Mouse (Mus musculus) G1E (cell line): Measurements from ENCODE around the gene Tsc2.

Source experiments
- CTCF ChIP-seq: IDR thresholded peaks from 2 replicates; pipeline ENCODE4 v1.5.1; 2012; ENCODE audit warnings: low read depth, low read length, inconsistent platforms, mixed read lengths
- GATA1 ChIP-seq: IDR thresholded peaks from 2 replicates; pipeline ENCODE4 v1.6.1; 2012; ENCODE audit warnings: borderline replicate concordance, low read length, inconsistent platforms, mixed read lengths
- GATA2 ChIP-seq: IDR thresholded peaks from 2 replicates; pipeline ENCODE4 v1.6.1; 2012; ENCODE audit warnings: low read depth, low read length, inconsistent platforms, borderline replicate concordance
- POLR2AphosphoS5 ChIP-seq: IDR thresholded peaks from 2 replicates; pipeline ENCODE4 v1.6.1; 2012; ENCODE audit warnings: low read depth, low read length, inconsistent platforms; ENCODE audit not compliant: insufficient replicate concordance
- TAL1 ChIP-seq: conservative IDR thresholded peaks from 2 replicates; pipeline ENCODE4 v1.6.1; 2012; ENCODE audit warnings: low read depth, low read length, inconsistent platforms, mixed read lengths

DNA sequence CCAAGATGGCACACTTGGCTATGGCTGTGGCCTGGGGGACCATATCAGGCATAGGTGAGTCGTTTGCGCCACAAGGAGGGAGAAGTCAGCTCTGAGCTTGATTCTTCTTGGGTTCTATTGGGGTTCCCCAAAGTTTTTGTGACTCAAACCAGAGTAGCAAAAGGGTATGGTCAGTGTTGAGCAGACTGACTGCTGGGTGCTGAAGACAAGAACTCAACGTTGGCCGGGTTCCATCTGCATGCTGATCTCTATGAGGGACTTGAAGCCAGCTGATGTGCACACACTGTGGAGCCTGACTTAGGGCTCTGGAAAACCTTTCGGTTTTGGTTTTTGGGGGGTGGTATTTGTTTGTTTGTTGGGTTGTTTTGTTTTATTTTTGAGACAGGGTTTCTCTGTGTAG is 3.3 kb upstream of the Tsc2 start:
- TF ChIP-seq CTCF, result no peak
- no peak for TF ChIP-seq GATA1
- TF ChIP-seq TAL1, result no peak
- no peak for TF ChIP-seq GATA2
- no peak for TF ChIP-seq POLR2AphosphoS5
